Mouse (Mus musculus): ENCODE results near the gene Usp53.
"Not testable (repeated sequence)": the region's sequence is repeated elsewhere in the genome, so short reads cannot be mapped to it uniquely, and the experiment has no call there.

The Usp53 gene

DNA sequence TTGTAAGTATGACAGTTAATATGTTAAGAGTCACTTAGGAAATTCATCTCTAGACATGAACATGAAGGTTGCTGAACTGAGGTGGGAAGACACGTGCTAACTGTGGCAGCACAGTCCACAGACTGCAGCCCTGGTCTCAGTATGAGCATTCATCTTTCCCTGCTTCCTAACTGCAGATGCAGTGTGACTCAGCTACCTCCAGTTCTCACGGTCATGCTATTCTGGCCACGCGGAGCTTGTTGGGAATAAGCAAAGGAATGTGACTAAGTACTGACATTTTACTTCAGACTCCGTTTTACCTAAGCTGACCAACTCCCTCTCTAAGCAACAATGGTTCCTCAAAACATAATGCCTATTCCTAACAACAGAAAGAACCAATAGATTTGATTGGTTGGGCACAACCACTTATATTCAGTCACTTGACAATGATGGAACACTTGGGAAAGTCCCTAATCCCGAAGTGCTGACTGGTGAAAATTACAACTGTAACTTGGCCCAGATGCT, 40.9 kb downstream of the Usp53 start:
- DNase-seq (ENCODE audit: low spot score), result no peak

DNA sequence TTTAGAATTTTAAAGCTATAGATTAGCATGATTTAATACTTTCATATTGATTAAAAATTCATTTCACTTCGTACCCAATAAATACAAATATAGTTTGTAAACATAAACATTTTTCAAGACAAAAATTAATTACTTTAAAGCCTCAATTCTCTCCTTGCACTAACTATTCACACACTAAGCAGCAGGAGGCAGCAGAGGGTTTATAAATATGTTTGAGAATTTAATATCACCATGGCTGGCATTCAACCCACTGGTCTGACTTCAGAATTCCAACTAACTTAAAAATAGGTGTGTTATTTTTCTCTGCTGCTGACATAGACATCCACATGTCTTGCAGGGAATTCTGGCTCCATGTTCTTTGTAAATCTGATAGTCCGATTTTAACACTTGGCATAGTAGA, 45.1 kb downstream of the Usp53 start:
- no peak for DNase-seq (ENCODE audit: low spot score)

DNA sequence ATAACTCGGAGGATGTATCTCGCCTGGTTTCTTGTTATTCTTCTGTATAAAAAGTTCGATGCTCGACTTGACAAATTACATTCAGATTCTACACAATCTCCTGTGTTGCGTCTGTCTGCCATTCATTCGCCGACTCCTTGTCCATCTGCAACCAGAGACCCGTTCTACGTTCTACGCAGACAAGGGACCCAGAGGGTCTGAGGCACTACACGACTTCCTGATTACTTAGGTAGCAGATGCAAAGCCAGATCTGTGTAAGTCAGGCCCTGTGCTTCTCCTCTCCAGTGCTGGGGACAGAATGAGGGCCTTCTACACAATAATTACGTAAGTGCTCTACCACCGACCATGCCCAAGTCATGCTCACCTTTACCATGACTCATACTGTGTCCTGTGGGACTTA, 47.1 kb downstream of the Usp53 start:
- not testable (repeated sequence) for DNase-seq (ENCODE audit: low spot score)

DNA sequence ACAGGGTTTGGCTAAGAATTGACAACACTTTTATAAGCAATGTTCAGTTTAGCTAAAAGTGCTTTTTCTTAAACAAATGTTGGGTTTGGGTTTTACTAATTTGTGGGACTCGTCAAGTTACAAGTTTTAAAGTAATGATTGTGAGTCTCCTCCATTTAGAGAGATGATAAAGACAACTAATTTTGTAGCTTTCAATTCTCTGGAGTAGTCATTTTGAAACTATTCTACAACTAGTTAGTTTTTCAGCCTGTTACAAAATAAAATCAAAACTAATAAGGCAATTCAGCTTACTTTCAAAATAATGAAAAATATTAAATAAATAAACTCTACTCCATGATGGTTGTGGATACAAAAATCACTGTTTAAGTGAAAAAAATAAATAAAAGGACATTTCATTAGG, 51.8 kb downstream of the Usp53 start:
- no peak for DNase-seq (ENCODE audit: low spot score)

DNA sequence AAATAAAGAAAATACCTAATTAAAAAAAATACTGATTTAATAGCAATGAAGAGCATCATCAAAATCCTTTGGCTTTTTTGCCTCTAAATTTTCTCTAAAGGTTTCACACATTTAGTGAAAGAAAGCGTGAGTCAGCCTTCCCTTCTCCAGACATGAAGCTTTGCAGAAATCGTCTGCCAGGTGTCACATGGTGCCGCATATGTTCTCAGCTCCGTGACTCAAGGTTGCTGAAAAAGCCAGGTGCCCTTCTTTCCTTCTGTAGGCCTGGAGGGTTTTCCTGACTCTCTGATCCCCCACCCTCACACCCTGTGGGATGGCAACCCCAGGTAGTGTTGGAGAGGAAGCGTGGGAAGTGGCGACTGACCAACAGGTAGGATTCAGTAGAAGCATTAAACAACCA, 54.6 kb downstream of the Usp53 start:
- no peak for DNase-seq (ENCODE audit: low spot score)

DNA sequence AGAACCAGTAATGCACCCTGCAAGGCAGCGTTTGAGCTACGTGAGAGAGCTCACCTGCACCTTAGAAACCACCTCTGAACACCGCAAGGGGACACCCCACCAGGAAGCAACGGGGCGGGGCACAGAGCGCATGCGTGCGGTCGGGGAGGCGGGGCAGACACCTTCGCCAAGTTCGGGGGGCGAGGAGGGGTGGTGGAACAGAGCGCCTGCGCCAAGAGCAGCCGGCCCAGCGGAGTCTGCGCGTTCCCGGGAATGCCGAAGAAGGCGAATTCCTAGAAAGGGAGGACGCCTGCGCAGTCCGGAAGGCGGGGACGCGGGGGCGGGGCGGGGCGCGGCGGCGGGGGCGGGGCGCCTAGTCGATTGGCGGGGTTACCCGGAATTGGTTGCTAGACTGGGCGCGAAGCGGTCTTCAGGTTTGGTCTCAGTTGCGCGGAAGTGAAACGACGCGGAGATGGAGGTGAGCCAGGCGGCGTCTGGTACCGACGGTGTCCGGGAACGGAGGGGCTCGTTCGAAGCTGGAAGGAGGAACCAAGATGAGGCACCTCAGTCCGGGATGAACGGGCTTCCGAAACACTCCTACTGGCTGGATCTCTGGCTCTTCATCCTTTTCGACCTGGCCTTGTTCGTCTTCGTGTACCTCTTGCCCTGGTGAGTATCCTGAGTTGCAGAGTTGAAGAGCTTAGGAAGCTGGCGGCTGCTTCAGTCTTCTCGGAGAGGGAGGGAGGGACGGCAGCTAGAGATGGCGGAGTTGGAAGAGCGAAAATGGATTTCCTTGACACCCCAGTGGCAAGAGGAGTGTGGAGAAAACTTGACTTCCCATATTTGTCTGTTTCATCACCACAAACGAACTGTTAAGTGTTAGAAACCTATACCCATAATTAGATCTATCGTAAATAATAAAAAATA, 60.0 kb downstream of the Usp53 start, which contains the start of gene 1810037I17Rik:
Gene 1810037I17Rik, plus strand, starts transcription at position 195 of the 906 bp plus-strand sequence.
- DNase-seq (ENCODE audit: low spot score), result peak; percentile 95

DNA sequence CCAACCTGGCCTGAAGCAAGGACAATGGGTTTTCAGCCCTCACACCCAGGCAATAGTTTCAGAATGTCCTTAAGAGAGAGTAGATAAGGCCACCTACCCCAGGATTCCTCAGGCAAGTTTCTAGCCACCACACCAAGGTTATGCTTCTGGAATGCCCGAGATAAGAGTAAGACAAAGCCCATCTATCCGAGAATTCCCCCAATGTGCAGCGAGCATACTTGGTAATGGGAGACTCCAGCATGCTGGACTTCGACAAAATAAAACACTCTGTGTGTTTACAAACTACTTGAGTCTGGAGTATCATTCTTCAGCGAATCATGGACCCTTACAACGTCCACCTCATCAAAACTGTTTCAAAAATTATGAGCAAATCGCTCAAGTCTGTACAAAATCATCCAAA, 61.2 kb downstream of the Usp53 start:
- DNase-seq (ENCODE audit: low spot score), result no peak

DNA sequence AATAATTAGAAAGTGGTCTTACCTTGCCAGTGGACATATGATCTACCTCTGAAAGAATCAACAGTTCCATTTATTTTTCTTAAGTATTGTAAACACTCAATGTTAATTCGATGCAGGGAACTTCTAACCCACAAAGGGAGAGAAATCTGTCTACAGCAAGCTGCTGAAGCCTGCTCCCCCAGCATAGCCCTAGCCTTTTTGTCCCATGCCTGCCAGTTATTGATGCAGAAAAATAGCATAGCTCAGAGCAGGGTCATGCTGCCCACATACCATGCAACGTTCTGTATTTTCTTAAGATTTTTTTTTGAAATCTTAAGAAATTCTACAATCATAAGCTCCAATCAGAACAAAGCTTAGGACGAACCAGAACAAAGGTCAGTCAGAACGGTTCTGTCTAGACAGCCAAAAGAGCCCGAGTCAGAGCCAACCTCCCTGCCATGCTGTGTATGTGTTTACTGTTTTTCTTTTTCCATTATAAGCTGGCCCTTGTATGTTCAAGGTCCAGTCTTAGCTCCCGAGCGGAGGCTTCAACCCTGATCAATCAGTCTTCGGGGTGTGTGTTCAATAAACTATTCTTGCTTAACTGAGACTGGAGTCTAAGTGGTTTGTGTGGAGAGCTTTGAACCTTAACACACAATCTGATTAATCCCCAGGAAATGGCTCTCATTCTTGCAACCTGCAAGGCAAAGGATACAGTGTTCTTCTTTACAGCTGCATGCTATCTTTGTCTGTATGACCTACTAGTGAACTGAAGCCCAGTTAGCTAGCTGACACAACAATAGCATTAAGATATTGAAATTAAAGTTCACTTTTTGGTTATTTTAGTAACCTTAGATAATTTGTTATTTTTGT, 62.4 kb downstream of the Usp53 start:
- no peak for DNase-seq (ENCODE audit: low spot score)

DNA sequence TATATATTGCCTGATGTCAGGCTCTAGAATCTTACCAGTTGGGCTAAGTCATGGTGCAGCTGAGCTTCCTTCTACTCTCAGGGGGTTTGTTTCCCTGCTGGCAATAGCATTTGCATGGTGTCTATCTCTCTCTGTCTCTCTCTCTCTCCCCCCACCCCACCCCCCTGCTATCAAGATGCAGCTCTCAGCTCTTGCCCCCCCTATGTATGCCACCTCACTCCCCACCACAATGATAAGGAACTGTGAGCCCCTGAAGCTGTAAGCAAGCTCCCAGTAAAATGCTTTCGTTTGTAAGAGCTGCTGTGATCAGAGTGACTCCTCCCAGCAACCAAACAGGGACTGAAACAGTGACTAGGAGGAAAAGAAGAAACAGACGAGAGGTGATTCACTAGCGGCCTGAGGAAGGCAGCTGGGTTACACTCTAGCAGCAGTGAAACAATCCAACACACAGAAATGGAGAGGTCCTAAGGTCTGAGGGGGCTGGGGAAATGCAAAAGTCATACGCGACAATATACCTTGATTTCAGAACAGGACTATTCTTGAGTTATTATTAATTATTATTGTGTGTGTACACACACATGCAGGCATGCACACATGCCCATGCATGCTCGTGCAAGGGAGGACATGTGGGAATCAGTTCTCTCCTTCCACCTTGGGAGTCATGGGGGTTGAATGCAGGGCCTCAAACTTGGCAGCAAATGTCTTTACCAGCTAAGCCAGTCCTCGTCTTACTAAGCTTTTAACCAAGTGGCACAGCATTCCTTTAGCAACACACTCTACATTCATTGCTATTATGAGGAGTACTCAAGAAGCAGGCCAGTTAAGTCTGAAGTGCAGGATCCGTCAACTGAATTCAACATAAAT, 63.5 kb downstream of the Usp53 start:
- no peak for DNase-seq (ENCODE audit: low spot score)

DNA sequence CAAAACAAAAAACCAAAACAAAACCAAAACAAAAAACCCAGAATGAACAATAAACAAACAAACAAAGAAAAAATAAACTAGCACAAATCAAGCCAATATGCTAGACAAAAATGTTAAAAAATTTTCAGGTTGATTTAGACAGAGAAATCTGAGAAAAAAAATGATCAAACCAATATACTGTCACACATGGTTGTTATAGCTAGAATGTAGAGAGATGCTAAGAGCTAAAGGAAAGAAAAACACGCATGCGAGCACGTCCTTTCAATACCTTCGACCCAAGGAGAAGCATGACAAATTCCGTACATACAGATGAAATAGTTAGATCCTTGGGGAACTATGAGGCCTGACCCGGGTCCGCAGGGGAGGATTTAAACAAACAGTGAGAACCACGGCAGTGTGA, 65.0 kb downstream of the Usp53 start, which contains the start of gene Gm10959:
Gene Gm10959, minus strand, starts transcription at position 101 of the 400 bp plus-strand sequence.
- DNase-seq (ENCODE audit: low spot score), result no peak

DNA sequence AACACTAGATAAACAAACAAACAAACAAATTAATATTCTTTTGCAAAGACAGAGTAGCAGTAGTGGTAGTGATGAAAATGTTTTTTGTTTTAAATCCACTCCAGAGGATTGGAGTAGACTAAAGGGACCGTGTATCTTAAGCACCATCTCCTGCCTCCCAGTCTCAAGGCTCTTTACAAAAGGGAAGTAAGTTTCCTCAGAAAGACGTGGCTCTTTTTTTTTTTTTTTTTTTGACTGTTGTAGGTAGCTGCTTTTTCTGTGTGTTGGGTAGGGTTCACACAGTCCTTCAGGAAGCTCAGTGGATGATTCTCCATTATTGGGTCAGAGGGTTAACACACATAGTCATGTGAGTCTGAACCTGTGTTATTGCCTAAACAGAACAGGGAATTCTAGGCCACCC, 65.6 kb downstream of the Usp53 start:
- no peak for DNase-seq (ENCODE audit: low spot score)

DNA sequence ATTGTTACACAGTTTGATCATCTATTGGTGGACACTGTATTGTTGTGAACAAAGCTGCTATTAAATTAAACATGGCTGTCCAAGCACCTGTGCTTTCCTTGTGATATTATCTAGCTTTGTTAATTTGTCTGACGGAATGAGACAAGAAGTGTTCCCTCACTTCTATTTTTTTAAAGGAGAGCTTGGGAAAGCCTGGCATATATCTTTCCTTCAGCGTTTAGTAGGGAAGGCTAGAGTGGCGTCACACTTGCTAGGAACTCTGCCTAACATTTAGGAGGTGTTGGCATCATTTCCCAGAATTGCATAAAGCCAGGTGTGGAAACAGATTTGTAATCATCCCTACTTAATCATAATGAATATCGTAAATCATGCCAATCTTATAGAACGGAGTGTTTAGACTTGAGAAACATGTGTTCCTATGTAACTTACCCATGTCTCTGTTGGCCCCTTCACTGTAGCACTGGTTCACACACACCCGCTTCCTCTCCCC, 68.1 kb downstream of the Usp53 start:
- DNase-seq (ENCODE audit: low spot score), result no peak

DNA sequence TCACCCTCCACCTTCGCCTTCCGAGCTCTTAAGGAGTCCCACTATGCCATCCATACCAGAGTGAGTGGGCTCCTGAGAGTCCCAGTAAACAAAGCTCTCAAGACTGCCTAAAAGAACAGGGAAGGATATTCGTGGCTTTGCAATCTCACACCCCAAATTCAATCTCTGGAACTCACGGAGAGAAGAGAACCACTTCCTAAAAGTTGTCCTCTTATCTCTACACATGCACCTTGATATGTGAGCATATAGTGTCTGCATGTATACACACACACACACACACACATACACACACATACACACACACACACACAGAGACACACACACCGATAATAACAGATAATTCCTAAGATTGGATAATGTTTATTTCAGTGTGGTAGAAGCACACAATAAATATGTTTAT, 68.8 kb downstream of the Usp53 start:
- DNase-seq (ENCODE audit: low spot score), result no peak

DNA sequence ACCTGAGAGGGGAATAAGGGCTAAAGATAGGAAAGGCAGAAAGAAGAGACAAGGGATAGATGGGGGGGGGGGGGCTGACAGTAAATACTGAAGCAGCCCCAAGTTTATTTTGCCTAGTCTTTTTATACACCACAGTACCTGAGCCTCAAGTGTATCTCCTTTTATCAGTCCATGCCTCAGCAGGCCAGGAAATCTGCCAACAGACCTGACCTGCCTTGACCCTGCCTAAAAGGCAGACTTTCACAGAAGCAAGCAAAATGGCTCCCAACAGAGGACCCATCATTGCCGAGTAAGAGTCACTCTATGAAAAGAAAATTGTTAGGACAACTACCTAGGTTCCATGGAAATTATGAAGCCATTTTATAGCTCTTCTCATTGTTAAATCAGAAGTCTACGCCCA, 76.5 kb downstream of the Usp53 start:
- DNase-seq (ENCODE audit: low spot score), result no peak

DNA sequence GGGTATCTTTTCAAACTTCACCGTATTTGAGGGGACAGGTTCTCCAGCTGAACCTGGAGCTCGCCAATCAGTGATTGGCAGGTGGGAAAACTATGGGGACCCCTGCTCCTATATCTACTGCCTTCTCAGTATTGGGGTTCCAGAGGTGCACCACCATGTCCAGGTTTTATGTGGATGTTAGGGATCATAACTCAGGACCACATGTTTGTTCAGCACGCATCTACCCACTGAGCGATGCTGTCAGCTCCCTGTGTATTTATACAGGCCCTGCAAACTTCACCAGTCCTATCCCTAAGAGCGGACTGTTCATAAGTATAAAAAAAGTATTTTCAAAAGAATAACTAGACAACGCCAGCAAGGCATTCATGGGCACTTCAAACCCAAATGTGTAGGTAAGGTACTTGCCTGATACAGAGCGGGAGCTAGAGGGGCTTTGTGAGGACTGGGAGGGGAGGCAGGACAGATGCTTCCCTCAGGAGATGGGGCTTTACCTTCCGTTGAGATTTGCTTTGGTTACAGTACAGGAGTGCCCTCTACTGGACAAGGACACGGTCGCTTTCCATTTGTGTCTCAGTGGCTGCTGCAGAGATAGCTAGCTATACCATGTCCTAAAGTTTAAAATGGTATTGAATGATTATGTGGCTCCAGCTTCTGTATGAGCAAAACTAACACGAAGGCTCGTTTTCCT, 80.4 kb downstream of the Usp53 start:
- no peak for DNase-seq (ENCODE audit: low spot score)

DNA sequence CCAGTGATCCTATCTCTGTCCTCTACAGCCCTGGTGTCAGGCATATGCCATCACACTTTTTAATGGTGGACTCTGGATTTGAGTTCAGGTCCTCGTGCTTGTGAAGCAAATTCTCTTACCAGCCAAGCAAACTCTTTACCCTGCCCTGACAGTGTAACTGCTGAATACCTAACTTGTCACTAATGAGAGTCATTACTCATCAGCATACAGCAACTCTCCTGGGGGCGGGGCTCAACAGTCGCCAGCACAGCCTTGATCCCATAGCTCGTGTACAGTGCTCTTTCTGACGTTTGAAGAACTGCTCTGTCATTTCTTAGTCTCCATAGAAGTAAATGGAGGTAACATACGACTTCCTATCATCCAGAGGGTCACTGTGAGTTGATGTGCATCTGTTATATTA, 86.1 kb downstream of the Usp53 start:
- DNase-seq (ENCODE audit: low spot score), result no peak

DNA sequence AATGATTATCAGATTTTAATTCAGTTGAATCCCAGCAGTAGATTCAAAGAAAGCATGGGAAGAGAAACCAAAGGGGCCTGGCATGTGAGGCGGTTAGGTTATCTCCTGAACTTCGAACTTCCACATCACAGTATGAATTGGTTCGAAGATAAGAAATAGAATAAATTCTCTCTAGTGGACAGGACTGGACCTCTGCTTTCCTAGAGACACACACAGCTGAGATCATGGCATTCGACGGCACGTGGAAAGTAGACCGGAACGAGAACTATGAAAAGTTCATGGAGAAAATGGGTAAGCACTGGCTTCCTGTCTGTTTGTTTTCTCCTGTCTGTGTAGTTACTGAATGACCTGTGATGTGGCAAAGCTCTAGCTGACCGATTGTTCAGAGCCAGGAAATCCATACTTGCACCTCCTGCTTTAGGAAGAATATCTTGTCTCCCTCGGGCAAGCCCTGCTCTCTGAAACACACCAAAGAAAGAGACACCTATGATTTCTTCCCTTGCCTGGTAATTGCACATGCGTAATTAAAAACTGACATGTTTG, 89.0 kb downstream of the Usp53 start:
- DNase-seq (ENCODE audit: low spot score), result no peak

DNA sequence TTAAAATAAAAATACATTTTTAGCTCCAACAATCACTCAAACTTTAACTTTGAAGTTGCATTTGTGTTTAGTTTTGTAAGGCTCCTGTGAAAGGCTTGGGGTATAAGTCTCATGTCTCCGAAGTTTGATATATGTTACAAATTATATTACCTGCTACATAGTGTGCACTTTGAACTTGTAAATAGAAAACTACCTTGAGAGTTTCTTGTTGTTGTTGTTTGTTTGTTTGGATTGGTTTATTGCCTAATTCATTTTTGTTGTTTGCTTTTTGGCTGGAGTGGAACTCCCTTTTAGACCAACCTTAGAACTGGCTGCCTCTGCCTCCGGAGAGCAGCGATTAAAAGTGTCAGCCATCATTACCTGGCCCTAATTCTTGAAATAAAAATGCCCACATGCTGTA, 89.5 kb downstream of the Usp53 start, which contains the start of gene Fabp2:
Gene Fabp2, plus strand, starts transcription at position 301 of the 400 bp plus-strand sequence.
- DNase-seq (ENCODE audit: low spot score), result no peak

DNA sequence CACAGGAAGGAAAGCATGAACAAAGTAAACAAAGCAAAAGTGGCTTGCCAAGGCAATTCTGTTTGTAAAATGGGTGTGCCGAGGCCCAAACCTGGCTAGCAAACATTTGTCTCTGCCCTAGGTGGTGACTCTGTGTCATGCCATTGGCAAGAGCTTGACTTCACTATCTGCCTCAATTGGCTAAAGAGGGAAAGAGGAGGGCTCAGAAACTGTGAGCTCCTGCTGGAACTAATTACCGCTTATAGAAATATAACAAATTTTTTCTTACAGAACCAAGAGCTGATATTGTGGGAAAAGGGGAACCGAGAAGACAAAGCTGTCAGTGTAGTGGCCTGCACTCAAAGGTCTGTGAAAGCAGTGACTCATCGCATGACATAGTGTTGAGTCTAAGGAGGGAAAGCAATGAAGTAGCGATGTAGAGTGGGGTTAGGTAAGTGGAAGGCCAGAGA, 95.9 kb downstream of the Usp53 start:
- DNase-seq (ENCODE audit: low spot score), result no peak

DNA sequence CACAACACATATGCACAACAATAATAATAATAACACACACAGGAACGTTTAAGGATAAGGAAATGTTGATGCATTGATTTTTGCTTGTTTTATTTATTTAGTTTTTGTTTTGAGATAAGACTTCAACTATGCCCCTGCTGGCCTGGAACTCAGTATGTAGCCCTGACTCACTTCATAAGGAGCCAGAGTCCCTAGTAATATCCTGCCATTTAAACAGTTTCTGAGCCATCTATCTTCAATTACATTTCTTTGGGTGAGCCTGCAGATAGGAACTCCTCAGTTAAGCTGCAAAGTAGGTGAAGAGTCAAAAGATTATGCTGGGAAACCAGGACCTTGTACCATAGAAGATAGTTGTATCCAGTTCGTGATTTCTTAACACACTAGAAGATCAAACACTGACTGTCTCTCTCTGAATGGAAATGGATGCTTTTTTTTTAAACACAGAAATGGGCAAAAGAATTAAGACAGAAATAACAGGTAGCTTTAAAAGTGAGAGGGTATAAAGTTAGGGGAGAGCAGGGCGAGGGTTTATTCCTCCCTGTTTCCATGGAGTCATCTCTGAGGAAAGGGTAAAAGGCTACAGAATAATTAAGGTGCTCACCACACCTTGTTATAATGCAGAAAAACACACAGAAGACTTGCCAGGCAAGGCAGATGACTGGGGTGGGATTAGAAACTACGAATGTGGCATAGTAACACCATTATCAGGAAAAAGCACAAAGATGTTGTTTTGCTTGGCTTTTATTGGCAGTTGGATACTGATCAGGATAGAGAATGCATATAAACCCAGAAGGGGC, 96.6 kb downstream of the Usp53 start:
- DNase-seq (ENCODE audit: low spot score), result no peak

Data from urinary bladder, postnatal 10 days (tissue).